Mouse (Mus musculus) heart, embryonic 12.5 days (tissue): ENCODE data around the gene Lce1m. TPM values are rescaled to one million over a fixed set of nuclear protein-coding genes. Genes with fewer than 3 reads are reported as not detected.
"Not testable (repeated sequence)": the region's sequence is repeated elsewhere in the genome, so short reads cannot be mapped to it uniquely, and the experiment has no call there.

Experiments used
- ATAC-seq: fragments of 200-750 bp; cut with Nextera tagmentation; 2 replicates; pipeline ENCODE4 v1.8.0; 2017; ENCODE audit warnings: moderate TSS enrichment, moderate library complexity; ENCODE audit not compliant: insufficient number of reproducible peaks, low FRiP score
- H3K27ac ChIP-seq: fragments of 300-500 bp; sonication (generic); 2 replicates; pipeline ENCODE4 v1.5.1; 2016; ENCODE audit warnings: mild to moderate bottlenecking, moderate library complexity; ENCODE audit not compliant: poor library complexity, severe bottlenecking
- H3K27me3 ChIP-seq: fragments of 300-500 bp; sonication (generic); replicated peaks from 2 replicates; pipeline ENCODE4 v1.6.1; 2016; ENCODE audit warnings: mild to moderate bottlenecking, moderate library complexity
- H3K36me3 ChIP-seq: fragments of 300-500 bp; sonication (generic); 2 replicates; pipeline ENCODE4 v1.6.1; 2016; ENCODE audit warnings: mild to moderate bottlenecking, moderate library complexity
- H3K4me1 ChIP-seq: fragments of 300-500 bp; sonication (generic); replicated peaks from 2 replicates; pipeline ENCODE4 v1.6.1; 2016; ENCODE audit warnings: mild to moderate bottlenecking
- H3K4me2 ChIP-seq: fragments of 300-500 bp; sonication (generic); 2 replicates; pipeline ENCODE4 v1.6.1; 2016; ENCODE audit warnings: mild to moderate bottlenecking, moderate library complexity
- H3K4me3 ChIP-seq: fragments of 300-500 bp; sonication (generic); 2 replicates; pipeline ENCODE4 v1.5.1; 2016; ENCODE audit warnings: mild to moderate bottlenecking
- H3K9ac ChIP-seq: fragments of 300-500 bp; sonication (generic); 2 replicates; pipeline ENCODE4 v1.6.1; 2016; ENCODE audit warnings: mild to moderate bottlenecking, moderate library complexity
- H3K9me3 ChIP-seq: fragments of 300-500 bp; sonication (generic); replicated peaks from 2 replicates; pipeline ENCODE4 v1.6.1; 2016; ENCODE audit warnings: mild to moderate bottlenecking, moderate library complexity
- WGBS: fragments of 180-500 bp; shearing (Covaris S2); methylation state at CpG from one replicate; pipeline ENCODE4 v1.1.7; 2016; 5-methylcytosine and 5-hydroxymethylcytosine counted together
- polyA plus RNA-seq: library from polyadenylated mRNA; unstranded; fragments of >200 nt; fragmentation: Nextera tagmentation; extraction: Ambion mirVana; gene quantifications from 2 replicates; pipeline ENCODE4 v1.2.1, GENCODE M21; 2016

Gene Lce1m
- polyA plus RNA-seq = not detected in 2 replicates

DNA sequence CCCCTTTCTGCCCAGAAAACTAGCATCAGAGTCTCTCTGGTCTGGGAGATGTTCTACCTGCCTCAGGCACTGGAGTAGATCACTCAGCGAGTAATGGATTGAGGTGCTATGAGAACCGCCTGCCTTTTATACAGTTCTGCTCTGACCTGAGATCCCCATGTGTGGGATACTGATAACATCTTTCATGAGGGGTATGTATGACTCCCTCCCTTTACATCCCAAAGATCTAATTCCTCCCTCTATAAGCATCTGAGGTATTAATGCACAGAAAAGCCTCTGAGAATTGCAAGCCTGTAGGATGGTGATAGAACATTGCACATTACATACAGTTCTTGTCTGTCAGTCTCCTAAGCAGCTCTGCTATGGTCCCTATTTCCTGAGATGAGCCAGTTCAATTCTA is at the start of gene Lce1m:
TSS of gene Lce1m (minus strand) at position 101 of the 400 bp plus-strand sequence.
- Histone ChIP-seq H3K4me2 (no peak within 1 kb of the TSS), H3K36me3 (no peaks in the 10 kb centered on the region), H3K9ac (no peak within 1 kb of the TSS), H3K4me1 (0 out of 2 replicates have a peak, but pooled peaks cover 5% of the 10 kb centered on the region), H3K4me3 (no peak within 1 kb of the TSS), H3K27ac (no peak within 1 kb of the TSS), H3K9me3 (no peaks in the 10 kb centered on the region), H3K27me3 (peaks cover 7% of the 10 kb centered on the region)
- no peak for ATAC-seq
- 85% methylated on average over 2 of the region's 2 CpGs for WGBS

DNA sequence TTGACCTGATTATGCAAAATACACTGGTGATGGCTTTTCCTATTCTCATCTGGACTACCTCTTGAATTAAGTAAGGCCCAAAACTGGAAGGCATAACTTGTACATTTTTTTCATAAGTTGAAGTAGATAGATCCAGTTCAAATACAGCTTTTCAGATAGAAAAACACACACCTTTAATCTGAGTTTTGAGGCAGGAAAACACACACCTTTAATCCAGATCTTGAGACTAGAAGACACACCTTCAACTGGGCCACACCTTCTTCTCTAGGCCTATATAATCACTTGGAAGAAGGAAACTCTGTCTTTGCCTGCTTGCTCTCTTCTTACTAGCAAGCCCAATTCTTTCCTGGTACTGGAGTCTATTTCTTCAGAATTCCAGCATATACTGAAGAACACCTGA is 49.7 kb upstream of the Lce1m start, which contains the start of gene Gm4858:
TSS of gene Gm4858 (plus strand) at position 301 of the 400 bp plus-strand sequence.
- H3K27ac ChIP-seq, ATAC-seq, H3K9ac ChIP-seq, H3K4me2 ChIP-seq, H3K4me1 ChIP-seq, H3K9me3 ChIP-seq, H3K4me3 ChIP-seq, H3K36me3 ChIP-seq, H3K27me3 ChIP-seq: not testable (repeated sequence)

GRCm38 (mm10) chr3:93052826-93053474 is 34.1 kb upstream of the Lce1m start:
- Histone ChIP-seq H3K4me1 (no peaks in the 10 kb centered on the region), H3K36me3 (no peaks in the 10 kb centered on the region), H3K4me3 (no peak overlapping the region), H3K9ac (no peak overlapping the region), H3K27ac (no peak overlapping the region), H3K27me3 (no peaks in the 10 kb centered on the region), H3K4me2 (no peak overlapping the region), H3K9me3 (no peaks in the 10 kb centered on the region)
- ATAC-seq = no peak
- WGBS = 51% methylated on average over 10 of the region's 10 CpGs

- Histone ChIP-seq H3K9ac (no peak overlapping the region), H3K9me3 (no peaks in the 10 kb centered on the region), H3K4me1 (no peaks in the 10 kb centered on the region), H3K4me3 (no peak overlapping the region), H3K4me2 (no peak overlapping the region), H3K27ac (no peak overlapping the region), H3K36me3 (no peaks in the 10 kb centered on the region), H3K27me3 (no peaks in the 10 kb centered on the region)
- 79% methylated on average over 1 of the region's 1 CpGs for WGBS
- ATAC-seq = no peak
Measured at GRCm38 (mm10) chr3:93050182-93050581, 31.3 kb upstream of the Lce1m start.

DNA sequence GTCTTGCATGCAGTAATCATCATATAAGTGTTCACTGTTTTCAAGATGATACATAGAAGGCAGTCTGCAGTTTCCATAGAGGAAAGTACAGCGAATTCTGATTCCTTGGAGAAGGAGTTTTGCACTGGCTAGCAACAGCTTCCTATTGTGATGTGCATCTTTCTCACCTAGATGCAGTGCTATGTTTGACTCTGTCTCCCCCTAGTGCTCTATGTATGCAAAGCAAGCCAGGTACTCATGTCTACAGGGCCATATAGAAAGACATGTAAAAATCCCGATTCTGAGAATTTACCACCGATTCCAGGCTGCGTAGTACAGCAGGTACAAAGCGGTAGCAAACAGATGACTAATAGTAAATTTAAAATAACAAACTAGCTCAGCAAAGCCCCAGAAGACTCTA is 12.6 kb upstream of the Lce1m start:
- Histone ChIP-seq H3K27me3 (no peaks in the 10 kb centered on the region), H3K4me2 (no peak overlapping the region), H3K27ac (no peak overlapping the region), H3K4me1 (no peaks in the 10 kb centered on the region), H3K9me3 (no peaks in the 10 kb centered on the region), H3K36me3 (no peaks in the 10 kb centered on the region), H3K9ac (no peak overlapping the region), H3K4me3 (no peak overlapping the region)
- WGBS = 51% methylated on average over 5 of the region's 5 CpGs
- ATAC-seq = no peak

GRCm38 (mm10) chr3:93025486-93025885 is 6.6 kb upstream of the Lce1m start:
- Histone ChIP-seq H3K4me3 (no peak overlapping the region), H3K27me3 (no peaks in the 10 kb centered on the region), H3K27ac (no peak overlapping the region), H3K4me1 (no peaks in the 10 kb centered on the region), H3K36me3 (no peaks in the 10 kb centered on the region), H3K4me2 (no peak overlapping the region), H3K9ac (no peak overlapping the region), H3K9me3 (no peaks in the 10 kb centered on the region)
- ATAC-seq = no peak
- WGBS = 49% methylated on average over 2 of the region's 2 CpGs

DNA sequence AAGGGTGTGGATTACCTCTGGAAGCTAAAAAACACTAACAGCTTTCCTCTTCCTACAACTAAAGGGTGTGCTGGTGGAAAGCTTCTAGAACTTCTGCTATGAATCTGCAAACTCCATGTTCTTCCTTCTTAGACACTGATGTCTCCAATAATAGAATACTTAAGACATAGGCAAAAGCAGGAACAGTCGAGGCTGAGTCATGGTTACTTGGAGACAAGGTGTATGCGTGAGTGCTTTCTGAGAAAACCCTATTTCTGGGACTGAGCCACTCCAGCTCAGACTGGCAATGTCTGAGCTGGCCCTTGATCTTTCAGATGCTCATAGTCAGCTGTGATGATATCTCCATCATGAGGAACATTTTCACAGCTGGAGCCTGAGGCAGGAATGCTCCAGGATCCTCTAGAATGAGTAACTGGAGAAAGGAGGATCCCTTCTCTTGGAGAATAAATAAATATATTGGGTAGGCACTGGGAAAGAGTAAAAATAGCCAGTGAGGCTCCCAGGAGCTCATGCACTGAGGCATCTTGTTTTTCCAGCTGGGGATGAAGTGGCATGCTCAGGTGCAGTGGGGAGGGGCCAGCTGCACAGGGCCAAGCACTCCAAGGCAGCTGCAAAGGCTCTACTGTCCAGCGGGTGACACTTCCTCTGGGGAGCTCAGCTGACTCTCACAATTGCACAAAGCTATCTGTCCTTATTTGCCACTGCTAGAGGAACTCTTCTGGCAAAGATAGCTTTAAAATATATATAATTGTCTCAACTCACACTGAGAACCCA is 4.7 kb upstream of the Lce1m start:
- H3K4me1 ChIP-seq = no peaks in the 10 kb centered on the region
- no peak overlapping the region for H3K4me3 ChIP-seq
- H3K36me3 ChIP-seq = no peaks in the 10 kb centered on the region
- no peak overlapping the region for H3K4me2 ChIP-seq
- no peaks in the 10 kb centered on the region for H3K27me3 ChIP-seq
- H3K9me3 ChIP-seq = no peaks in the 10 kb centered on the region
- no peak overlapping the region for H3K27ac ChIP-seq
- 73% methylated on average over 3 of the region's 3 CpGs for WGBS
- no peak for ATAC-seq
- H3K9ac ChIP-seq = no peak overlapping the region

DNA sequence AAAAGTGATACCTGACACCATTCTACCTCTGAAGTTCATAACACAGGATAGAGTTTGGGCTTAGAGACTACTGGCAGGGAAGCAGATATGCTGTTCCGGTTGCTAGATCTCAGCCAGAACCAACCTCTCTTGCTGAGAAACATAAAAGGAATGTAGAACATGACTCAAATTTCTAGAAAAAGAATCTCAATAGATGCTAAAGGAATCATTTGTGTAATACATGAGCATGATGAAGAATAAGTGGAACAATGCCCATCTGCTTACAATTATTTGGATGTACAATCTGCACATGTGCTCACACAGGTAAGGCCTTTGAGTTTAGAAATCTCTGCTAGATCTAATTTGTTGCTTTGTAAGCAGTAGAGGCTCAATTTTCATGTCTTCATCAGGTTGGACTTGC is 2.3 kb upstream of the Lce1m start:
- no peak overlapping the region for H3K27ac ChIP-seq
- no peak overlapping the region for H3K4me3 ChIP-seq
- no peaks in the 10 kb centered on the region for H3K9me3 ChIP-seq
- H3K27me3 ChIP-seq = peaks cover 7% of the 10 kb centered on the region
- ATAC-seq = no peak
- H3K4me1 ChIP-seq = no peaks in the 10 kb centered on the region
- no peak overlapping the region for H3K9ac ChIP-seq
- H3K36me3 ChIP-seq = no peaks in the 10 kb centered on the region
- no peak overlapping the region for H3K4me2 ChIP-seq
- 71% methylated on average over 1 of the region's 1 CpGs for WGBS

DNA sequence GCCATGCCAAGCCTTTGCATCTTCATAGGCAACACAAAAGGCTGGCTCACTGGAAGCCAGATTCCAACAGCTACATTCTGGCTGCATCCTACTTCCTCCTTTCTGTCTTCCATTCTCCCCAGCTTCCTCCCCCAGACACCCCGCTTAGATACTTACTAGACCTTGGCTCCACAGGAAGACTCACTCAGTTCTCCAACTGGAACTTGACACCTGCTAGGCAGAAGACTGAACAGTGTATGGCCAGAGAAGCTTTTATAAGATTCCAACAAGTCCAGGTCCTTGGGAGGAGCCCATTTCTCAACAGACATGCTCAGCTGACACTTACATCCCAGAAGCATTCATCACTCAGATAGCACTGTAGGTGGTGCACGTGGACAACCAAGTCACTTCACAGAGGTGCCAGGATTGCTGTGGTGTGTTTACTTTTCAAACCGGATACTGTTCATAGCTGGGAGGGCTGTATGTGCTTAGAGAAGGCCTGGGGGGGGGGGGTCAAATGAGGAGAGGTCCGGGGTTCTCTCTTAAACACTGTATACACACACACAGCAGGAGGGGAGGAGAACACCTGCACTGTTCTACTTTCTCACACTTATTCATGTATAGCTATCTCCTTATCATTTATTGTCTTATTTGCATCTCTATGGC is 3.3 kb downstream of the Lce1m start, which contains the start of gene Crct1:
TSS of gene Crct1 (minus strand) at position 228 of the 645 bp plus-strand sequence.
- ATAC-seq = no peak

GRCm38 (mm10) chr3:93014871-93015270 is 4.0 kb downstream of the Lce1m start:
- Histone ChIP-seq H3K4me3 (peak overlapping the region; percentile 65), H3K4me1 (0 out of 2 replicates have a peak, but pooled peaks cover 5% of the 10 kb centered on the region), H3K36me3 (no peaks in the 10 kb centered on the region)

More for the DNA sequence above, 3.3 kb downstream of the Lce1m start, which contains the start of gene Crct1:
- H3K36me3 ChIP-seq = no peaks in the 10 kb centered on the region
- 0 out of 2 replicates have a peak, but pooled peaks cover 5% of the 10 kb centered on the region for H3K4me1 ChIP-seq
- H3K4me3 ChIP-seq = peak within 1 kb of the TSS; percentile 65
- H3K9me3 ChIP-seq = no peaks in the 10 kb centered on the region
- WGBS = 52% methylated on average over 4 of the region's 4 CpGs
- no peak within 1 kb of the TSS for H3K27ac ChIP-seq
- H3K9ac ChIP-seq = peak within 1 kb of the TSS; percentile 72
- H3K4me2 ChIP-seq = peak within 1 kb of the TSS; percentile 92
- H3K27me3 ChIP-seq = peaks cover 12% of the 10 kb centered on the region

DNA sequence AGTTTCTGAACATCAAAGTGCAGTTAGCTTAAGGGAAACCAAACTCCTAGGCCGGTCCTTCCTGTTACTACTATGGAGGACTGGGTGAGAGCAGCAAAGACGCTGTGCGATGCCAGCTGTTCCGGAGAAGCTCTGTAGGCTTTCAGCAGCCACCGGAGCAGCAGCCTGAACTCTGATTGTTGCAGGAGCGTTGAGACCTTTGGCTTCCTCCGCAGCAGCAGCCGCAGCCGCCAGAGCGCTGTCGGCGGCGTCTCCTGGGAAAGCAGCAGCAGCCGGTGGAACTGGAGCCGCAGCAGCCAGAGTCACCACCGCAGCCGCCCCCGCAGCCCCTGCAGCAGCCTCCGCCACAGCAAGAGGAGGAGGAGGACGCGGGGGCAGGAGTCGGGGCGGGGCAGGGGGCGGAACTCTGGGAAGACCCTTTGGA is 4.5 kb downstream of the Lce1m start:
- H3K9ac ChIP-seq = peak overlapping the region; percentile 72
- 0 out of 2 replicates have a peak, but pooled peaks have one; percentile 42 for ATAC-seq
- H3K27me3 ChIP-seq = peaks cover 15% of the 10 kb centered on the region
- no peaks in the 10 kb centered on the region for H3K36me3 ChIP-seq
- no peaks in the 10 kb centered on the region for H3K9me3 ChIP-seq
- H3K4me1 ChIP-seq = 0 out of 2 replicates have a peak, but pooled peaks cover 5% of the 10 kb centered on the region
- under 1% methylated on average over 23 of the region's 24 CpGs for WGBS
- no peak overlapping the region for H3K27ac ChIP-seq
- H3K4me2 ChIP-seq = peak overlapping the region; percentile 92
- H3K4me3 ChIP-seq = peak overlapping the region; percentile 65

More at GRCm38 (mm10) chr3:93014871-93015270, 4.0 kb downstream of the Lce1m start:
- ATAC-seq = no peak
- Histone ChIP-seq H3K9me3 (no peaks in the 10 kb centered on the region), H3K27me3 (peaks cover 15% of the 10 kb centered on the region), H3K4me2 (peak overlapping the region; percentile 92), H3K27ac (no peak overlapping the region), H3K9ac (peak overlapping the region; percentile 72)
- 39% methylated on average over 5 of the region's 5 CpGs for WGBS
